Mouse (Mus musculus): ENCODE results near the gene Jund. TPM values are rescaled to one million over a fixed set of nuclear protein-coding genes. Genes with fewer than 3 reads are reported as not detected.

Gene Jund
- total and polyA plus RNA-seq, 3 experiments: 191 to 283 (median 279) TPM

DNA sequence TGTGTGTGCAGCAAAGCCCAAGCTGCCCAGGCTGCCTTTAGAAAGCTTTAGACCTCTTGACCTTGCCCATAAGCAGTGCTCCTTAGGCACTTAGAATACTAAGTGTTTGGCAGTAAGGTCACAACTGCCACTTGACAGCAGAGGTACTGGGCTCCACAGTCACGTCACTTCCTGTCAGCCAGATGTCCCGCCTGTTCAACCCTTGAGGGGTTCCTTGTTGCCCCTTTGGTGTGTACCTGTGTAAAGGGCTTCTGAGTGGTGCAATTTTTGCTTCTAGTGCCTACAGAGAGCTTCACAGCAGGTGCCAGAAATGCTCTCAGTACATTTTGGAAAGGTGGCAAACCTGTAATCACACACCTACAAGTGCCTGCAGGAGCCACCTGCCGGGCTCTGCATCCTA lies 39.5 kb downstream of the Jund start:
- in situ Hi-C loops (cut with MboI; ENCODE audit: low pct_ligation_motif_present, low pct_unique_long_range_greater_than_20kb, low sequenced_read_pairs): no loop called here
- Histone ChIP-seq H3K4me3 (replicated peaks in 1 of 3; ENCODE audit: low read depth in 2 of 3, low read length in 2 of 3, poor library complexity in 1 of 3) (no peak overlapping the region), H3K9ac (ENCODE audit: insufficient read depth, low read depth) (no peak overlapping the region), H3K4me1 (ENCODE audit: control insufficient read depth in 1 of 2, insufficient read depth in 2 of 2) (peaks cover 5 to 24% of the 10 kb centered on the region in 2 experiments; a peak in 3 of 4 replicates), H3K4me2 (ENCODE audit: insufficient read depth, low read depth, poor library complexity, severe bottlenecking) (no peak overlapping the region), H3K9me3 (replicated peaks; ENCODE audit: low read length) (no peaks in the 10 kb centered on the region), H3K27me3 (replicated peaks) (no peaks in the 10 kb centered on the region), H3K79me2 (replicated peaks; ENCODE audit: control insufficient read depth, extremely low read depth, insufficient read depth, poor library complexity, severe bottlenecking) (no peaks in the 10 kb centered on the region), H3K36me3 (replicated peaks in 1 of 2; ENCODE audit: control insufficient read depth in 1 of 2, insufficient read depth in 1 of 2, low read length in 1 of 2) (peaks cover 0 to 5% of the 10 kb centered on the region in 2 experiments), H3K27ac (ENCODE audit: insufficient read depth, low read depth) (no peak overlapping the region)
- DNase-seq (ENCODE audit: extremely low read depth): no peak
- no peak for TF ChIP-seq MEF2A (IDR thresholded peaks at IDR 0.05; ENCODE audit: borderline replicate concordance, low read depth, low read length)
- TF ChIP-seq E2F4 (IDR thresholded peaks at IDR 0.05; ENCODE audit: insufficient replicate concordance, low read depth, low read length): no peak
- TF ChIP-seq ZC3H11A (IDR thresholded peaks at IDR 0.05; ENCODE audit: low read depth, low read length): no peak
- no peak for TF ChIP-seq MAX (IDR thresholded peaks at IDR 0.05; ENCODE audit: low read length)
- TF ChIP-seq RCOR1 (conservative IDR thresholded peaks at IDR 0.05; ENCODE audit: low read depth, low read length): no peak
- TF ChIP-seq CHD1 (IDR thresholded peaks at IDR 0.05; ENCODE audit: low read depth, low read length): no peak
- TF ChIP-seq JUN (IDR thresholded peaks at IDR 0.05; ENCODE audit: insufficient read depth, low read depth, low read length): no peak
- TF ChIP-seq SMC3 (IDR thresholded peaks at IDR 0.05; ENCODE audit: low read depth, low read length): no peak
- no peak for TF ChIP-seq TBP (conservative IDR thresholded peaks at IDR 0.05; ENCODE audit: low read depth, low read length)
- TF ChIP-seq NRF1 (IDR thresholded peaks at IDR 0.05; ENCODE audit: low read depth, low read length): no peak
- TF ChIP-seq GABPA (IDR thresholded peaks at IDR 0.05; ENCODE audit: insufficient replicate concordance, low read depth, low read length): no peak
- TF ChIP-seq MAZ (IDR thresholded peaks at IDR 0.05; ENCODE audit: low read depth, low read length): no peak
- no peak for TF ChIP-seq KAT2A (IDR thresholded peaks at IDR 0.05; ENCODE audit: insufficient replicate concordance, low read length)
- TF ChIP-seq NELFE (IDR thresholded peaks at IDR 0.05; ENCODE audit: low read depth, low read length): no peak
- no peak for TF ChIP-seq MAFK (IDR thresholded peaks at IDR 0.05; ENCODE audit: insufficient replicate concordance, low read length)
- TF ChIP-seq EP300 (IDR thresholded peaks at IDR 0.05; ENCODE audit: low read length): no peak
- no peak for TF ChIP-seq ZMIZ1 (IDR thresholded peaks at IDR 0.05; ENCODE audit: low read depth, low read length)
- no peak for TF ChIP-seq BHLHE40 (IDR thresholded peaks at IDR 0.05; ENCODE audit: low read depth, low read length)
- no peak for TF ChIP-seq JUND (conservative IDR thresholded peaks at IDR 0.05; ENCODE audit: low read depth, low read length)
- dilution Hi-C loops (cut with MboI; ENCODE audit: extremely low pct_ligation_motif_present, extremely low pct_unique_long_range_greater_than_20kb, low sequenced_read_pairs): no loop called here

DNA sequence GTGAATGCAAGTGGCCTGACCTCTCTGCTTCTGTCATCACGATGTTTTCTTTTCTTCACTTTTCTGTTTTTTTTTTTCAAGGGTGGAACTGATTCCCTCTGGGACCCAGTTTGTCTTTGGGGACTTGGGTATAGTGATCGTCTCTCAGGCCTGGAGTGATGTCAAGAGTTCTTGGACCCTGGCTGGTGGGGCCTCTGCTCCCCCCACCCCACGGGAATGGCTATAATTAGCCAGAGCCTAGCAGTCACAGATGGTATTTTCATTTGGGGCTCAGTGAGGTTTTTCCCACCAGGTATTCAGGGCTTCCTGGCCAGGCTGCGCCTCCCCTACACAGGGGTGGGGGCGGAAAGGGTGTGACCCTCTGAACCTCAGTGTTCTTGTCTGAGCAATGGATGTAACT lies 42.9 kb downstream of the Jund start:
- no peaks in the 10 kb centered on the region for H3K9me3 ChIP-seq (replicated peaks; ENCODE audit: low read length)
- no peaks in the 10 kb centered on the region for H3K27me3 ChIP-seq (replicated peaks)
- H3K9ac ChIP-seq (ENCODE audit: insufficient read depth, low read depth): no peak overlapping the region
- no peak overlapping the region for H3K4me3 ChIP-seq (replicated peaks in 1 of 3; ENCODE audit: low read depth in 2 of 3, low read length in 2 of 3, poor library complexity in 1 of 3)
- no peak overlapping the region for H3K27ac ChIP-seq (ENCODE audit: insufficient read depth, low read depth)
- no peak for DNase-seq (ENCODE audit: extremely low read depth)
- no peak overlapping the region for H3K4me2 ChIP-seq (ENCODE audit: insufficient read depth, low read depth, poor library complexity, severe bottlenecking)
- in situ Hi-C loops (cut with MboI; ENCODE audit: low pct_ligation_motif_present, low pct_unique_long_range_greater_than_20kb, low sequenced_read_pairs): no loop called here
- H3K36me3 ChIP-seq (replicated peaks in 1 of 2; ENCODE audit: control insufficient read depth in 1 of 2, insufficient read depth in 1 of 2, low read length in 1 of 2): peaks cover 0 to 19% of the 10 kb centered on the region in 2 experiments
- peaks cover 5 to 24% of the 10 kb centered on the region in 2 experiments; a peak in 3 of 4 replicates for H3K4me1 ChIP-seq (ENCODE audit: control insufficient read depth in 1 of 2, insufficient read depth in 2 of 2)
- no peaks in the 10 kb centered on the region for H3K79me2 ChIP-seq (replicated peaks; ENCODE audit: control insufficient read depth, extremely low read depth, insufficient read depth, poor library complexity, severe bottlenecking)
- dilution Hi-C loops (cut with MboI; ENCODE audit: extremely low pct_ligation_motif_present, extremely low pct_unique_long_range_greater_than_20kb, low sequenced_read_pairs): no loop called here
- TF ChIP-seq POLR2A (IDR thresholded peaks at IDR 0.05; ENCODE audit: low read depth, low read length) (no peak), ZNF384 (IDR thresholded peaks at IDR 0.05; ENCODE audit: low read depth, low read length) (peak; percentile 39; the same call in 1 of the 2 replicates)

Measured in CH12.LX (cell line).